Mouse (Mus musculus): ENCODE data around the gene Rpl21.

- TF ChIP-seq CTCF (conservative IDR thresholded peaks at IDR 0.05; ENCODE audit: low read length) (no peak), NANOG (IDR thresholded peaks at IDR 0.05; ENCODE audit: borderline replicate concordance, low read length) (no peak), POU5F1 (IDR thresholded peaks at IDR 0.05; ENCODE audit: borderline replicate concordance, low read length) (no peak)
Measured at GRCm38 (mm10) chr5:146795728-146796127, 37.0 kb upstream of the Rpl21 start.
